Mouse (Mus musculus): ENCODE data around the gene Pycard. TPM values are rescaled to one million over a fixed set of nuclear protein-coding genes. Genes with fewer than 3 reads are reported as not detected.
"Not testable (repeated sequence)": the region's sequence is repeated elsewhere in the genome, so short reads cannot be mapped to it uniquely, and the experiment has no call there.

The Pycard gene
- total and polyA plus RNA-seq, 3 experiments = 6.9 to 32.8 (median 8.8) TPM

DNA sequence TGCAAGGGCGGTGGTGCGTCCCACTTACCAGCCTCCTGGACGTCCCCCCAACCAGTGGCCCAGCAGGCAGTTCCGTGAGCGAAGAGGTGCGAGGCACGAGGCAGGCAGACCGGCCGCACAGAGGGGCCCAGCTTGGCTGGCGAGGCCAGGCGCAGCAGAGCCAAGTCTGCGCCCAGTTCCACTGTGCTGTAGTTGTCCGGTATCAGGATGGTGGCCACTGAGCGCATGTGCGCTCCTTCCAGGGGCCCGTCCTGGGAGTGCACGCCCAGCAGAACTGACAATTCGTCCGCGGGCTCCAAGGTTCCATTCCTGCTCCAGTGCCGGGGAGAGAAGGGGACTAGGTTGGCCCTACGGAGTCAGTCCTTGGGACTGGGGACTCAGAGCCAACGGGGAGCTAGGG is 49.1 kb downstream of the Pycard start:
- intact Hi-C loops (cut with DNase I) = no loop called here
- peak in 1 of 2 experiments; percentile 39 for DNase-seq
- Histone ChIP-seq H3K4me3 (no peak overlapping the region), H3K27ac (no peak overlapping the region), H3K36me3 (ENCODE audit: control insufficient read depth, insufficient read depth, low read length) (no peaks in the 10 kb centered on the region), H3K79me2 (replicated peaks; ENCODE audit: control insufficient read depth, insufficient read depth, low read length) (no peaks in the 10 kb centered on the region), H3K9ac (ENCODE audit: low read depth, low read length) (peak overlapping the region; percentile 42; the same call in 1 of the 2 replicates), H3K27me3 (ENCODE audit: control insufficient read depth, insufficient read depth, low read length) (no peaks in the 10 kb centered on the region; the same call in 1 of the 2 replicates), H3K4me1 (ENCODE audit: control insufficient read depth, insufficient read depth, low read length) (no peaks in the 10 kb centered on the region)
- 9% methylated on average over 23 of the region's 23 CpGs for WGBS
- TF ChIP-seq CTCF (IDR thresholded peaks at IDR 0.05) (peak; percentile 16; the same call in 1 of the 2 replicates), POLR2A (IDR thresholded peaks at IDR 0.05; ENCODE audit: insufficient read depth, low read depth, low read length) (no peak)

DNA sequence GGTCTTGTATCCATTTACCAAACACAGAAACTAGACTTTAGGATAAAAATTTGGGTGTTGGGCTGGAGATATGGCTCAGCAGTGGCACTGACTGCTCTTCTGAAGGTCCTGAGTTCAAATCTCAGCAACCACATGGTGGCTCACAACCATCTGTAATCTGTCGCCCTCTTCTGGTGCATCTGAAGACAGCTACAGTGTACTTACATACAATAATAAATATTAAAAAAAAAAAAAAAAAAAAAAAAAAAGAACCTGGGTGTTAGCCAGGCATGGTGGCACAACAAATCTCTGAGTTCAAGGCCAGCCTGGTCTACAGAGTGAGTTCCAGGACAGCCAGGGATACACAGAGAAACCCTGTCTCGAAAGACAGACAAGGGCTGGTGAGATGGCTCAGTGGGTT is 51.6 kb downstream of the Pycard start:
- H3K27me3 ChIP-seq (ENCODE audit: control insufficient read depth, insufficient read depth, low read length); H3K9ac ChIP-seq (ENCODE audit: low read depth, low read length); H3K4me1 ChIP-seq (ENCODE audit: control insufficient read depth, insufficient read depth, low read length); H3K4me3 ChIP-seq; H3K36me3 ChIP-seq (ENCODE audit: control insufficient read depth, insufficient read depth, low read length); DNase-seq; intact Hi-C loops (cut with DNase I); H3K79me2 ChIP-seq (replicated peaks; ENCODE audit: control insufficient read depth, insufficient read depth, low read length); H3K27ac ChIP-seq: not testable (repeated sequence)
- peak; percentile 33 for TF ChIP-seq CTCF (IDR thresholded peaks at IDR 0.05)
- WGBS = 54% methylated on average over 2 of the region's 2 CpGs

Other genes starting within 250 kb of the Pycard start
- gene Fbxl19, start 249.3 kb downstream of the Pycard start, total RNA-seq (2021) = 1 to 10 TPM; 3.3 to 3.4 TPM
- 4.1 and 4.8 TPM in 2 replicates for gene Fbxl19, start 249.3 kb downstream of the Pycard start, polyA plus RNA-seq (2012; rRNA removed)
- gene Orai3, start 224.1 kb downstream of the Pycard start, total RNA-seq (2021) = 10 to 100 TPM; 21.9 to 23.5 TPM
- gene Orai3, start 224.1 kb downstream of the Pycard start, polyA plus RNA-seq (2012; rRNA removed) = 27.5 and 31.7 TPM in 2 replicates
- 10 to 100 TPM; 16.3 to 18.5 TPM for gene Setd1a, start 217.2 kb downstream of the Pycard start, total RNA-seq (2021)
- gene Setd1a, start 217.2 kb downstream of the Pycard start, polyA plus RNA-seq (2012; rRNA removed) = 7.1 and 8.6 TPM in 2 replicates
- gene Gm49388, start 208.3 kb downstream of the Pycard start, total RNA-seq (2021) = 1 to 10 TPM; 1.6 to 2.6 TPM
- not detected in 2 replicates for gene Gm49388, start 208.3 kb downstream of the Pycard start, polyA plus RNA-seq (2012; rRNA removed)
- 10 to 100 TPM in 1 of 2 experiments, 1 to 10 TPM in 1; 9.8 to 12.9 TPM for gene Hsd3b7, start 193.3 kb downstream of the Pycard start, total RNA-seq (2021)
- 37.0 and 45.0 TPM in 2 replicates for gene Hsd3b7, start 193.3 kb downstream of the Pycard start, polyA plus RNA-seq (2012; rRNA removed)
- gene Stx4a, start 169.6 kb downstream of the Pycard start, total RNA-seq (2021) = 10 to 100 TPM; 68.4 to 71.9 TPM
- 79.3 and 83.0 TPM in 2 replicates for gene Stx4a, start 169.6 kb downstream of the Pycard start, polyA plus RNA-seq (2012; rRNA removed)
- gene Stx1b, start 169.3 kb downstream of the Pycard start, total RNA-seq (2021) = 1 to 10 TPM in 1 of 2 experiments, under 1 TPM in 1; 0.77 to 1.1 TPM
- 3.8 and 4.0 TPM in 2 replicates for gene Stx1b, start 169.3 kb downstream of the Pycard start, polyA plus RNA-seq (2012; rRNA removed)
- 10 to 100 TPM; 17.7 to 18.9 TPM for gene Zfp646, start 117.6 kb downstream of the Pycard start, total RNA-seq (2021)
- gene Zfp646, start 117.6 kb downstream of the Pycard start, polyA plus RNA-seq (2012; rRNA removed) = 8.0 and 11.8 TPM in 2 replicates
- gene Zfp668, start 117.0 kb downstream of the Pycard start, total RNA-seq (2021) = 1 to 10 TPM; 3.4 to 4.1 TPM
- 2.2 and 2.7 TPM in 2 replicates for gene Zfp668, start 117.0 kb downstream of the Pycard start, polyA plus RNA-seq (2012; rRNA removed)
- 1 to 10 TPM in 1 of 2 experiments, under 1 TPM in 1; 0.76 to 1.2 TPM for gene Prss53, start 102.9 kb downstream of the Pycard start, total RNA-seq (2021)
- 3.8 TPM in 2 replicates for gene Prss53, start 102.9 kb downstream of the Pycard start, polyA plus RNA-seq (2012; rRNA removed)
- not detected for gene Gm21974, start 98.4 kb downstream of the Pycard start, total RNA-seq (2021)
- not detected in 2 replicates for gene Gm21974, start 98.4 kb downstream of the Pycard start, polyA plus RNA-seq (2012; rRNA removed)
- 10 to 100 TPM; 16.2 to 17.7 TPM for gene Vkorc1, start 98.2 kb downstream of the Pycard start, total RNA-seq (2021)
- gene Vkorc1, start 98.2 kb downstream of the Pycard start, polyA plus RNA-seq (2012; rRNA removed) = 59.2 and 90.0 TPM in 2 replicates
- 100 to 1,000 TPM; 104 to 131 TPM for gene Bckdk, start 89.8 kb downstream of the Pycard start, total RNA-seq (2021)
- 165 and 210 TPM in 2 replicates for gene Bckdk, start 89.8 kb downstream of the Pycard start, polyA plus RNA-seq (2012; rRNA removed)
- gene Kat8, start 81.4 kb downstream of the Pycard start, total RNA-seq (2021) = 10 to 100 TPM; 13.8 to 14.6 TPM
- gene Kat8, start 81.4 kb downstream of the Pycard start, polyA plus RNA-seq (2012; rRNA removed) = 10.1 and 16.9 TPM in 2 replicates
- not detected for gene Prss8, start 63.8 kb downstream of the Pycard start, total RNA-seq (2021)
- 1.1 TPM in 1 of 2 replicates, not detected in the other for gene Prss8, start 63.8 kb downstream of the Pycard start, polyA plus RNA-seq (2012; rRNA removed)
- 1 to 10 TPM; 6.0 to 9.7 TPM for gene Prss36, start 47.1 kb downstream of the Pycard start, total RNA-seq (2021)
- gene Prss36, start 47.1 kb downstream of the Pycard start, polyA plus RNA-seq (2012; rRNA removed) = 21.4 and 23.1 TPM in 2 replicates
- 100 to 1,000 TPM; 151 to 181 TPM for gene Fus, start 26.4 kb downstream of the Pycard start, total RNA-seq (2021)
- gene Fus, start 26.4 kb downstream of the Pycard start, polyA plus RNA-seq (2012; rRNA removed) = 222 and 261 TPM in 2 replicates
- 100 to 1,000 TPM; 252 to 303 TPM for gene Trim72, start 10.1 kb upstream of the Pycard start, total RNA-seq (2021)
- 218 and 278 TPM in 2 replicates for gene Trim72, start 10.1 kb upstream of the Pycard start, polyA plus RNA-seq (2012; rRNA removed)
- gene Itgam, start 68.8 kb upstream of the Pycard start, total RNA-seq (2021) = 1 to 10 TPM; 6.7 to 7.0 TPM
- gene Itgam, start 68.8 kb upstream of the Pycard start, polyA plus RNA-seq (2012; rRNA removed) = 4.2 and 7.6 TPM in 2 replicates
- under 1 TPM in 1 of 2 experiments, not detected in 1; 0.23 TPM for gene Gm49368, start 68.8 kb upstream of the Pycard start, total RNA-seq (2021)
- not detected in 2 replicates for gene Gm49368, start 68.8 kb upstream of the Pycard start, polyA plus RNA-seq (2012; rRNA removed)
- under 1 TPM; 0.23 to 0.37 TPM for gene Itgax, start 135.7 kb upstream of the Pycard start, total RNA-seq (2021)
- 0.35 and 1.2 TPM in 2 replicates for gene Itgax, start 135.7 kb upstream of the Pycard start, polyA plus RNA-seq (2012; rRNA removed)
- gene Itgad, start 160.5 kb upstream of the Pycard start, total RNA-seq (2021) = under 1 TPM in 1 of 2 experiments, not detected in 1; 0.39 TPM
- 0.21 TPM in 1 of 2 replicates, not detected in the other for gene Itgad, start 160.5 kb upstream of the Pycard start, polyA plus RNA-seq (2012; rRNA removed)
- gene Cox6a2, start 212.5 kb upstream of the Pycard start, total RNA-seq (2021) = 1,000 to 10,000 TPM; 2,428 to 3,099 TPM
- gene Cox6a2, start 212.5 kb upstream of the Pycard start, polyA plus RNA-seq (2012; rRNA removed) = 4,809 and 7,642 TPM in 2 replicates
- gene Armc5, start 243.5 kb upstream of the Pycard start, total RNA-seq (2021) = 1 to 10 TPM; 6.8 to 7.1 TPM
- 11.2 and 12.3 TPM in 2 replicates for gene Armc5, start 243.5 kb upstream of the Pycard start, polyA plus RNA-seq (2012; rRNA removed)
- gene 9130023H24Rik, start 244.2 kb upstream of the Pycard start, total RNA-seq (2021) = 1 to 10 TPM; 3.2 to 3.6 TPM
- 1.7 and 2.2 TPM in 2 replicates for gene 9130023H24Rik, start 244.2 kb upstream of the Pycard start, polyA plus RNA-seq (2012; rRNA removed)